Mouse (Mus musculus) heart, embryonic 12.5 days (tissue): ENCODE measurements around the gene Cdk5rap2. TPM values are rescaled to one million over a fixed set of nuclear protein-coding genes. Genes with fewer than 3 reads are reported as not detected.

Source experiments
- ATAC-seq: fragments of 200-750 bp; cut with Nextera tagmentation; 2 replicates; pipeline ENCODE4 v1.8.0; 2017; ENCODE audit warnings: moderate TSS enrichment, moderate library complexity; ENCODE audit not compliant: insufficient number of reproducible peaks, low FRiP score
- H3K27ac ChIP-seq: fragments of 300-500 bp; sonication (generic); 2 replicates; pipeline ENCODE4 v1.5.1; 2016; ENCODE audit warnings: mild to moderate bottlenecking, moderate library complexity; ENCODE audit not compliant: poor library complexity, severe bottlenecking
- H3K27me3 ChIP-seq: fragments of 300-500 bp; sonication (generic); replicated peaks from 2 replicates; pipeline ENCODE4 v1.6.1; 2016; ENCODE audit warnings: mild to moderate bottlenecking, moderate library complexity
- H3K36me3 ChIP-seq: fragments of 300-500 bp; sonication (generic); 2 replicates; pipeline ENCODE4 v1.6.1; 2016; ENCODE audit warnings: mild to moderate bottlenecking, moderate library complexity
- H3K4me1 ChIP-seq: fragments of 300-500 bp; sonication (generic); replicated peaks from 2 replicates; pipeline ENCODE4 v1.6.1; 2016; ENCODE audit warnings: mild to moderate bottlenecking
- H3K4me2 ChIP-seq: fragments of 300-500 bp; sonication (generic); 2 replicates; pipeline ENCODE4 v1.6.1; 2016; ENCODE audit warnings: mild to moderate bottlenecking, moderate library complexity
- H3K4me3 ChIP-seq: fragments of 300-500 bp; sonication (generic); 2 replicates; pipeline ENCODE4 v1.5.1; 2016; ENCODE audit warnings: mild to moderate bottlenecking
- H3K9ac ChIP-seq: fragments of 300-500 bp; sonication (generic); 2 replicates; pipeline ENCODE4 v1.6.1; 2016; ENCODE audit warnings: mild to moderate bottlenecking, moderate library complexity
- H3K9me3 ChIP-seq: fragments of 300-500 bp; sonication (generic); replicated peaks from 2 replicates; pipeline ENCODE4 v1.6.1; 2016; ENCODE audit warnings: mild to moderate bottlenecking, moderate library complexity
- WGBS: fragments of 180-500 bp; shearing (Covaris S2); methylation state at CpG from one replicate; pipeline ENCODE4 v1.1.7; 2016; 5-methylcytosine and 5-hydroxymethylcytosine counted together
- polyA plus RNA-seq: library from polyadenylated mRNA; unstranded; fragments of >200 nt; fragmentation: Nextera tagmentation; extraction: Ambion mirVana; gene quantifications from 2 replicates; pipeline ENCODE4 v1.2.1, GENCODE M21; 2016

Cdk5rap2 gene
- polyA plus RNA-seq, 1 experiment from 2014 or later = 16.3 TPM

DNA sequence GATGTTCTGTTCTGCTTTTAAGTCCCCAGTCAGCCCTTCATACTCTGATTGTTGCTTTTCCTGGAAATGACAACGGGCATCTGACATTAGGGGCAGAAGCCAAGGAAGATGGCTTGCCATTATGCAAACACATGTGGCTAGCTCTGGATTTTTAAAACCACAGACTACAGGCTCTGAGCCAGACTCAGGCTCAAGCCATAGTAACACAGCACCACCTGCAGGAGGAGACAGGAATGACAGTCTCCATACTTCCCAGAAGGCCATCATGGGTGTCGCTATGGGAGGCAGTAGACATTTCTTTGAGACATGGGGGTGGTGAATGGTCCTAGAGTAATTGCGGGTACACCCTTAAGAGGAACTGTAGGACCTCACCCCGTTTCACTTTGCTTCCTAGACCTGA is 103.0 kb downstream of the Cdk5rap2 start:
- no peak overlapping the region for H3K4me3 ChIP-seq
- no peaks in the 10 kb centered on the region for H3K9me3 ChIP-seq
- peaks cover 5% of the 10 kb centered on the region; the same call in 1 of the 2 replicates for H3K4me1 ChIP-seq
- H3K36me3 ChIP-seq = peaks cover 6% of the 10 kb centered on the region
- H3K9ac ChIP-seq = no peak overlapping the region
- WGBS = 64% methylated on average over 4 of the region's 4 CpGs
- no peak overlapping the region for H3K4me2 ChIP-seq
- ATAC-seq = no peak
- H3K27ac ChIP-seq = no peak overlapping the region
- no peaks in the 10 kb centered on the region for H3K27me3 ChIP-seq

DNA sequence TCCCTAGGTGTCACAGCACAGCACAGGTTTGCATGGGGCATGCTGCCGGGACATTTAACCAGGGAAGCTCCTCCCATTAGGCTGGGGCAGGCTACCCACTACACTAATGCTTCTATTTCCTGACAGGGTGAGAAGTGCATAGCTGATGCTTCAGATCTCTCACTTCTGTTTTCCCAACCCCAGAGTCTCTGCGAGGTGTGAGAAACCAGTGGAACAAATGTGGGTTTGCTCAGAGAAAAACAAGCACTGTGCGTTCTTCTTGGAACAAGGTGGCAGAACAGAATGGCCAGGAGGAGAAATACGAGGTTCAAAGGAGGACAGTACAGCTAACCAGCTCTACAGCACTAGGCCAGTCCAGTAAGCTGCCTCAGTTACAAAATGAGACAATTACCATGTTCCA is 106.4 kb downstream of the Cdk5rap2 start:
- Histone ChIP-seq H3K4me3 (no peak overlapping the region), H3K27me3 (no peaks in the 10 kb centered on the region), H3K27ac (no peak overlapping the region), H3K4me2 (no peak overlapping the region), H3K9ac (no peak overlapping the region), H3K4me1 (no peaks in the 10 kb centered on the region), H3K36me3 (peaks cover 34% of the 10 kb centered on the region), H3K9me3 (no peaks in the 10 kb centered on the region)
- 67% methylated on average over 4 of the region's 4 CpGs for WGBS
- no peak for ATAC-seq

DNA sequence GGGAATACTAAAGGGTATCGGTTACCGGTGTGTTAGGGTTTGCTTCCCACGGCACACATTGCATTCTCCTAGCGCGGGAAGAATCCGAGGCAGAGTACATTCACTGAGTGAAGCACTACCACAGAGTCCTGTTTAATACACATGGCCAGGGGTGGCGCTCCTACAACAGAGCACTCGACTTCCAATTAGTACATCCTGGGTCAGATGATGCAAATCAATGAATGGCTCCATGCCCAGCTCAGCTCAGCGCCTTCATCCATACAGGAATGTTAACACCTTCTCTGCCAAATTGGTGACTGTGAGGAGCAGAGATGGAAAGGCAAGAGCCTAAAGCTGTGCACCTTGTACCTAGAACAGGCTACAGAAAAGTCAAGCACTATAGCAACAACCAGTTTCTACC is 109.1 kb downstream of the Cdk5rap2 start:
- Histone ChIP-seq H3K9ac (no peak overlapping the region), H3K36me3 (peaks cover 50% of the 10 kb centered on the region), H3K9me3 (no peaks in the 10 kb centered on the region), H3K27ac (no peak overlapping the region), H3K4me2 (no peak overlapping the region), H3K4me3 (no peak overlapping the region), H3K4me1 (no peaks in the 10 kb centered on the region), H3K27me3 (no peaks in the 10 kb centered on the region)
- ATAC-seq = no peak
- WGBS = 90% methylated on average over 9 of the region's 9 CpGs

DNA sequence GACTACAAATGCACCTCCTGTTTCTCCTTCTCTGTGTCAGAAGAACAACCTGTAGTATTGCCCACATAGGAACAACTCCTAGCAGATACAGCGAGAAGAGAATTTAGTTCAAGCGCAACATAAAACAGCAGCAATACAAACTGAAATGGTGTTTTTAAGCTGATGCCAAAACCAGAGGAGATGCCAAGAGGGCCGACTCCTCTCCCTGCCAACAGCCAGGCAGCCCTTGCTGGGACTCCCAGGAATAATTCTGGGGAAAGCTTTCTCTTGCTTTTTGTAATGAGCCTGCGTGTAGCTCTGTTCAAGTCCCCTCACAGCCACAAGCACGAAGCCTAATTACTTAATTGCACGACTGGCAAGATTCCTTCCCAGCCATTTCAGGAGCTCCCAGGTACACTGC is 120.9 kb downstream of the Cdk5rap2 start:
- no peaks in the 10 kb centered on the region for H3K27me3 ChIP-seq
- H3K4me3 ChIP-seq = no peak overlapping the region
- no peak overlapping the region for H3K4me2 ChIP-seq
- no peaks in the 10 kb centered on the region for H3K9me3 ChIP-seq
- WGBS = 89% methylated on average over 6 of the region's 6 CpGs
- H3K27ac ChIP-seq = no peak overlapping the region
- H3K36me3 ChIP-seq = peaks cover 32% of the 10 kb centered on the region
- ATAC-seq = no peak
- no peak overlapping the region for H3K9ac ChIP-seq
- peaks cover 9% of the 10 kb centered on the region; the same call in 1 of the 2 replicates for H3K4me1 ChIP-seq

DNA sequence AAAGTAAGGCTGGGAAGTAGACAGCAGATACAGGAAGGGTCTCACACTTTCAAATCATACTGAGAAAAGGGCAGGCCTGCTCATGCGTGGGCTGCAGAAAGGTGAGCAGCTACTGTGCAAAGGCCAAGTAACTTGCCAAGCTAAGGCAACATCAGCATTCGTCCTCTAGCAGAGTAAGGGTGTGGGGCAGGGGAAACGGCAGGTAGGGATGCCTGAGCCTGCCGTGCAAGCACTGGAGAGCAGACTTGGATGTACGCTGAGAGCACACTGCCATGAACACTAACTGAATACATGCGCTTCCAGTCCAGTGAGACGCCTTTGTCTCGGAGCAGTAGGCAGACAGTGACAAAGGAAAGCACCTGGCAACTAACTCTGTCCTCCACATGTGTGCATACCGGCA is 127.1 kb downstream of the Cdk5rap2 start:
- WGBS = 90% methylated on average over 9 of the region's 9 CpGs
- ATAC-seq = no peak
- Histone ChIP-seq H3K4me2 (no peak overlapping the region), H3K36me3 (peaks cover 50% of the 10 kb centered on the region), H3K27ac (no peak overlapping the region), H3K9ac (no peak overlapping the region), H3K9me3 (no peaks in the 10 kb centered on the region), H3K27me3 (no peaks in the 10 kb centered on the region), H3K4me1 (peaks cover 9% of the 10 kb centered on the region; the same call in 1 of the 2 replicates), H3K4me3 (no peak overlapping the region)

DNA sequence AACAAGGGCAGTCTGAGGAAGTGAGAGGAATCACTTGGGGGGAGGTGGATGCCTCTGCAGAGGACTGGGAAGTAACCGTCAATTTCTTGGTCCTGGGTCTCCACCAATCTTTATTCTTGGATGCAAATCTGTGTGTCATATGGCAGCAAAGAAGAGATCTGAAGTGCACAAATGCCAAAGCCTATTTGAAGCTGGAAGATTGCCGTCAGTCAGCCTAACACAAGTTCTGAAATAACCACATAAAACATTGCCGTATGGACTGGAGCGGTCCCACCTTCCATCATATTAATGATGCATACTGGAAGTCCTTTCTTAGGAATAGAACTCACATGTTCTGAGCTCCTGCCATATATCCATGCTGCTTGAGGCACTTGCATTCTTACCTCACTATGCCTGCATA is 131.4 kb downstream of the Cdk5rap2 start:
- Histone ChIP-seq H3K4me1 (no peaks in the 10 kb centered on the region), H3K27ac (no peak overlapping the region), H3K9ac (no peak overlapping the region), H3K27me3 (no peaks in the 10 kb centered on the region), H3K36me3 (peaks cover 49% of the 10 kb centered on the region), H3K4me3 (no peak overlapping the region), H3K4me2 (no peak overlapping the region), H3K9me3 (no peaks in the 10 kb centered on the region)
- ATAC-seq = no peak
- 96% methylated on average over 4 of the region's 4 CpGs for WGBS

DNA sequence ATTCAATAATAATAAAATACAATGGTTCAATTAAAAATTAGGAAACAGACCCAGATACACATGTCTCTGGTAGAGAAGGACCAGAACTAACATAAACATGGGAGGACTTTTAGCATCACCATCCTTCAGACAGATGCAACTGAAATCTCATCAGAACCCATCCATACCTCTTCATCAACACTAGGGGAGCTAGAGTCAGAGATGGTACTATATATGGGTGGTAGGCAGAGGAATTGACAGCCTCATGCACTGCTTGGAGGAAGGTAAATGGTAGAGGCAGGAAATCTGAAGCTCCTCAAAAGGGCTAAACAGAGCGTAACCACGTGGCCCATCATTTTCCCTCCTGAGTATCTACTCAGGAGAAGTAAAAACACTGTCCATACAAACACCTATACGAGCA is 132.2 kb downstream of the Cdk5rap2 start:
- no peaks in the 10 kb centered on the region for H3K9me3 ChIP-seq
- no peak overlapping the region for H3K4me2 ChIP-seq
- H3K9ac ChIP-seq = no peak overlapping the region
- no peak overlapping the region for H3K4me3 ChIP-seq
- WGBS = 85% methylated on average over 3 of the region's 3 CpGs
- H3K4me1 ChIP-seq = no peaks in the 10 kb centered on the region
- ATAC-seq = no peak
- no peaks in the 10 kb centered on the region for H3K27me3 ChIP-seq
- H3K27ac ChIP-seq = no peak overlapping the region
- H3K36me3 ChIP-seq = peaks cover 42% of the 10 kb centered on the region

DNA sequence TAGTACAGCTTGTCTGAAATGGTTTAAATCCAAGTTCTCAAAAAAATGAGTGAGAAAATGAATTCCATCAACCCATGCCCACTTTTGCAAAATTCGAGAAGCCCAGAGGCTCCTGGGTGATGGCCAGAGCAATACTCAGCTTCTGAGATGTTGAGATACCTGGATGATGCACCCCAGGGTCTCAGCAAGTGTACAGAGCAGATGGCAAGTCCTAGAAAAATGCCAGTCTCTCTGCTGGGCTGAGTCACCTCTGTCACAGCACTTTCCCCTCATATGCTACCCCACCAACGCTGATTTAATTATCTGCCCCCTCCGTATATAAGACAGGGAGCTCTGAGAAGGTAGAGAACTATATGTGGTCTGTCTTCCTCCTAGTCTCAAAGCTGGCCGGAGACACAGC is 137.3 kb downstream of the Cdk5rap2 start:
- WGBS = 89% methylated on average over 4 of the region's 4 CpGs

DNA sequence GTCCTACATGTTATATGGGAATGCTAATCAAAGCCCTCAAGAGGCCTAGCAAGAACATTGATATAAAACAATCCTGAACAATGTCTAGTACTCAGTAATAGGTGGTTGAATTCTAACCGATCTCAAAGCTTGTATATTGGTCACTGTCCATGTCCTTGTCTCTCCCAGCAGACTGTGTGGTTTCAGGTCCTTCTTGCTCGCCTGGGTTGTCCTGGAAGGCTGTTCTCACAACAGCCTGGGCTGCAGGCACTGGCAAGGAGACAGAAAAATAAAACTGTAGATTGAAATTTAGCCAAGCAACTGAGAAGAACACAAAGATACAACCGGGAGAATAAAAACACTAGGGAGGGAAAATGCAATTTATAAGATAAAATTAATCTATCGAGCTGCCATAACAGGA is 137.7 kb downstream of the Cdk5rap2 start:
- ATAC-seq = no peak
- Histone ChIP-seq H3K36me3 (peaks cover 30% of the 10 kb centered on the region), H3K4me2 (no peak overlapping the region), H3K9me3 (no peaks in the 10 kb centered on the region), H3K27me3 (no peaks in the 10 kb centered on the region), H3K4me1 (no peaks in the 10 kb centered on the region), H3K9ac (no peak overlapping the region), H3K27ac (no peak overlapping the region), H3K4me3 (no peak overlapping the region)
- 84% methylated on average over 4 of the region's 4 CpGs for WGBS

More for the DNA sequence above, 137.3 kb downstream of the Cdk5rap2 start:
- no peak overlapping the region for H3K4me2 ChIP-seq
- H3K9ac ChIP-seq = no peak overlapping the region
- H3K27ac ChIP-seq = no peak overlapping the region
- H3K36me3 ChIP-seq = peaks cover 30% of the 10 kb centered on the region
- H3K27me3 ChIP-seq = no peaks in the 10 kb centered on the region
- H3K4me1 ChIP-seq = no peaks in the 10 kb centered on the region
- ATAC-seq = no peak
- H3K9me3 ChIP-seq = no peaks in the 10 kb centered on the region
- H3K4me3 ChIP-seq = no peak overlapping the region

DNA sequence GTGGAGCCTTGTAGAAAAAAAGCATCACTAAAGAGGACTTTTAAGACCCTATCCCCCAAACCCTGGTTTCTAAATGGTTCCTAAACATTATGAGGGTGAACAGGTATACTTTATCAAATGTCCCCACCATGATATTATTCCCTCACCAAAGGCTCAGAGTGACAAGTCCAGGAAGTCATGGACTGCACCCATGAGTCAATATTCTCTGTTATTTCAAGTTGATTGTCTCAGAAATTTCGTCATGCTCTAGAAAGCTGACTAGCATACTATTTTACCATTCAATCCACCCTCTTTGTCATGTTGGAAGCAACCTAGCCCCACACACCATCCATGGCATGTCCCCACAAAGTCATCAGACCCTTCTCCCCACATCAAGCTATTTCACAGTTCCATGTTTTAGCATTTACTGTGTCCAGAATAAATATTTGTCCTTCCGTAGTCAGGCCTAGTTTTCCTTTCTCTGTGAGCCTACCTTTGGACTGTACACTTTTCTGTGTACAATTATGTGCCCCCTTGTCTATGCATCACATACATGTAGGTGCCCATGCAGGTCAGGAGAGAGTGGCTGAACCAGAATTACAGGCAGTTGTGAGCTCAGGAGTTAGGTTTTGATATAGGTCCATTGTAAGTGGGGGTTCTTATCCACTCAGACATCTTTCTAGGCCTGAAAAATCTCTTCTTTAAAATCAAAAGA is 142.9 kb downstream of the Cdk5rap2 start:
- no peak for ATAC-seq
- H3K27me3 ChIP-seq = no peaks in the 10 kb centered on the region
- H3K36me3 ChIP-seq = peaks cover 46% of the 10 kb centered on the region
- 63% methylated on average over 2 of the region's 2 CpGs for WGBS
- no peak overlapping the region for H3K27ac ChIP-seq
- H3K4me2 ChIP-seq = no peak overlapping the region
- no peaks in the 10 kb centered on the region for H3K9me3 ChIP-seq
- no peak overlapping the region for H3K4me3 ChIP-seq
- no peak overlapping the region for H3K9ac ChIP-seq
- H3K4me1 ChIP-seq = 0 out of 2 replicates have a peak, but pooled peaks cover 4% of the 10 kb centered on the region

DNA sequence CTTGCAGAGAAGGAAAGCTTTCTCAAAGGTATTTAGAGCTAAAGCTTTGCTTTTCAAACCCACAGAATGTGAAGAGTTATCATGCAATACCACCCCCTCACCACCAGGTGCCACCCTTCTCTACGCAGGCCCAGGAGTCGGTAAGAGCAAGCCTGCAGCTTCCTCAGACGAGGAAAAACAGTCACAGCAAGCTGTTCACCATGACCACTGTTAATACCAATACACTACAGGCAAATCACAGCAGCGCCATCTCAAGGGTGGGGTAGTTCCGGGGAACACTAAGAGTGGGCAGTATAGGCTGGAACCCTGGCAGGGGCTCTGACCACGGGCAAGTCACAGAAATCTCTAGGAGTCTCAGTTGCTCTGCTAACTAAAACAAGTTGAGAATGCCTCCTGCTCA is 145.0 kb downstream of the Cdk5rap2 start:
- WGBS = 66% methylated on average over 6 of the region's 6 CpGs
- Histone ChIP-seq H3K4me1 (0 out of 2 replicates have a peak, but pooled peaks cover 4% of the 10 kb centered on the region), H3K27ac (no peak overlapping the region), H3K9ac (no peak overlapping the region), H3K4me2 (no peak overlapping the region), H3K4me3 (no peak overlapping the region), H3K9me3 (no peaks in the 10 kb centered on the region), H3K36me3 (peaks cover 33% of the 10 kb centered on the region), H3K27me3 (no peaks in the 10 kb centered on the region)
- no peak for ATAC-seq

DNA sequence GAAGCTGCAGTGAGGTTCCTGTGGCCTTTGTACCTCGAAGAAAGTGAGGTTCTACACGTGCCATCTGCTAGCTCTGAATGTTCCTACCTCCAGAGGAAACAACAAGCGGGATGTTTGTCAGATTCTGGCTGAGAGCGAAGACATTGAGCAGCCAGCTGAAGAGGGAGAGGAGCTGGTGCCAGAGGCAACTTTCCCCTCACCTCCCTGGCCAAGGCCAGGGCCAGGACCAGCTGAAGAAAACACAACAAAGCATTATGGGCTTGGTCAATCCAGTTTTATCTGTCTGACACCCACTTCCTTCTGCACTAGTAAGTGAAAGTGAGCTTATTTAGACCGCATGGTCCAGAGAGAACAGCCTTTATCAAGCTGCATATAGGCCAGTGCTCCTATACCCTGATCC is 147.4 kb downstream of the Cdk5rap2 start:
- peaks cover 7% of the 10 kb centered on the region; the same call in 1 of the 2 replicates for H3K4me1 ChIP-seq
- no peak overlapping the region for H3K4me2 ChIP-seq
- no peaks in the 10 kb centered on the region for H3K27me3 ChIP-seq
- no peak overlapping the region for H3K4me3 ChIP-seq
- no peak overlapping the region for H3K27ac ChIP-seq
- 66% methylated on average over 5 of the region's 5 CpGs for WGBS
- no peak for ATAC-seq
- peaks cover 29% of the 10 kb centered on the region for H3K36me3 ChIP-seq
- no peaks in the 10 kb centered on the region for H3K9me3 ChIP-seq
- H3K9ac ChIP-seq = no peak overlapping the region
